8 mouse cellular contexts compared by ENCODE assay signal in the genomic region with DNA sequence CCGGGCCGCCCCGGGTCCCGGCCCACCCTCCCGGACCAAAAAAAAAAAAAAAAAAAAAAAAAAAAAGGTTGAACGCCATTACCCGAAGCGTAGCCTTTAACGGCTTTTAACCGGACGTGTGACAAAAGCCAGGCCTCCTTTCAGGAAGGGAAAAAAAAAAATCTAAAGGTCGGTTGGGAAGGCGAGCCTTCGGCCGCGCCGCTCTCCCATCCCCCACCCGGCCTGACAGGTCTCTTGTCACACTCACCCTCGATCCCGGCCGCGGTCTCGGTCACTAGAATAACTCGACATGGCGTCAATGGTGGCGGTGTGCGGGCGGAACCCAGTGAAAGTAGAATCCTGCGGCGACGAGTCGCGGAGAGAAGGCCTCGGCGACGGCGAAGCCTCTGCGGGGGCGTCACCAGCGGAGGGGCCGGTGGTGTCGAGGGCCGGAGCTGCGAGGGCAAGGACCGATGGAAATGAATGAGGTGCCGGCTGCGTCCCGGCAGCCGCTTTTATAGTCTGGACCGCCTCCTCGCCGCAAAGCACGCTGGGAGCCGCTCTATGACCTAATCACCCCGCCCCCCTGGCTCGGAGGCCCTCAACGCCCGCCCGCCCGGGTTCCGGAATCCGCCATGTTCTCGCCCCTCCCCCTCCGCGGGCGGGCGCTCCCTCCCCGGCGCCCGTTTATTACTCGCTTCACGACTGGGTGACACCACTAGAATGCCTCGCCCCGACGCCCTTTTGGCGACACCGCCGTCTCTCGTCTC. TPM values are rescaled to one million over a fixed set of nuclear protein-coding genes. Genes with fewer than 3 reads are reported as not detected.
DNase-seq lines count a peak whose midpoint lies in the region; ATAC-seq lines count a peak whose summit lies in the region.

No protein-coding gene starts in this region.

- peaks cover 19% of the 10 kb centered on the region for H3K36me3 ChIP-seq in hindbrain, embryonic 16.5 days (ENCODE audit: control insufficient read depth, insufficient read depth, low read length)

- H3K4me3 ChIP-seq in hindbrain, embryonic 16.5 days (ENCODE audit: low read length) = peak overlapping the region; percentile 79

- no peaks in the 10 kb centered on the region for H3K27me3 ChIP-seq in hindbrain, embryonic 16.5 days (replicated peaks; ENCODE audit: control insufficient read depth, insufficient read depth, low read length)

- peak overlapping the region; percentile 37 for H3K4me2 ChIP-seq in hindbrain, embryonic 16.5 days (ENCODE audit: low read length)

- H3K27ac ChIP-seq in hindbrain, embryonic 16.5 days (ENCODE audit: low read depth, low read length) = peak overlapping the region; percentile 100

- under 1% methylated on average over 58 of the region's 79 CpGs for WGBS in hindbrain, embryonic 16.5 days

- peak overlapping the region; percentile 82 for H3K9ac ChIP-seq in hindbrain, embryonic 16.5 days (ENCODE audit: low read depth, low read length)

- ATAC-seq in activated CD4-positive, CD25-positive, alpha-beta regulatory T cell, adult 4 months = peak; percentile 38
- peak; percentile 81 for ATAC-seq in hindbrain, embryonic 16.5 days

- DNase-seq in cerebellum, postnatal 4 days (ENCODE audit: low spot score in 2 of 2) = peak; percentile 98 to 100
- peak; percentile 98 for DNase-seq in gastrocnemius, adult 18-20 months (ENCODE audit: low spot score)
- DNase-seq in left cerebral cortex, adult 18-20 months (ENCODE audit: low spot score in 2 of 2) = peak; percentile 98
- peak; percentile 98 to 100 for DNase-seq in lung, postnatal 4 days
- peak; percentile 97 for DNase-seq in right cerebral cortex, adult 18-20 months
- peak; percentile 98 for DNase-seq in urinary bladder, postnatal 10 days (ENCODE audit: low spot score)

- peaks cover 25% of the 10 kb centered on the region for H3K4me1 ChIP-seq in hindbrain, embryonic 16.5 days (ENCODE audit: control insufficient read depth, insufficient read depth, low read depth, low read length)

- H3K9me3 ChIP-seq in hindbrain, embryonic 16.5 days (ENCODE audit: control insufficient read depth, low read length) = no peaks in the 10 kb centered on the region

RNA-seq across cellular contexts. Expression of a gene that starts 0.8 kb away (rescaled TPM):
- polyA plus RNA-seq in activated CD4-positive, CD25-positive, alpha-beta regulatory T cell, adult 4 months (2017; shearing (Covaris generic)) = 100 to 1,000 TPM; 413 to 476 TPM
- total RNA-seq in gastrocnemius, adult 18-20 months (2021) = 100 to 1,000 TPM; 250 to 296 TPM
- 315 and 329 TPM in 2 replicates for polyA plus RNA-seq in hindbrain, embryonic 16.5 days (2015; fragmentation: Nextera tagmentation; extraction: Ambion mirVana)
- total RNA-seq in left cerebral cortex, adult 18-20 months (2021) = 100 to 1,000 TPM; 670 TPM

RNA-seq across cellular contexts. Expression of a gene that starts 0.9 kb away (rescaled TPM):
- polyA plus RNA-seq in activated CD4-positive, CD25-positive, alpha-beta regulatory T cell, adult 4 months (2017; shearing (Covaris generic)) = 10 to 100 TPM; 26.9 to 33.3 TPM
- total RNA-seq in gastrocnemius, adult 18-20 months (2021) = 1 to 10 TPM; 2.7 to 4.7 TPM
- 12.2 and 15.3 TPM in 2 replicates for polyA plus RNA-seq in hindbrain, embryonic 16.5 days (2015; fragmentation: Nextera tagmentation; extraction: Ambion mirVana)
- total RNA-seq in left cerebral cortex, adult 18-20 months (2021) = 10 to 100 TPM in 1 of 2 experiments, 1 to 10 TPM in 1; 8.3 to 10.8 TPM

RNA-seq across cellular contexts. Expression of a gene that starts 8.9 kb away (rescaled TPM):
- 10 to 100 TPM; 10.2 to 14.9 TPM for polyA plus RNA-seq in activated CD4-positive, CD25-positive, alpha-beta regulatory T cell, adult 4 months (2017; shearing (Covaris generic))
- total RNA-seq in gastrocnemius, adult 18-20 months (2021) = 1 to 10 TPM; 2.4 TPM
- polyA plus RNA-seq in hindbrain, embryonic 16.5 days (2015; fragmentation: Nextera tagmentation; extraction: Ambion mirVana) = 9.1 and 9.9 TPM in 2 replicates
- 1 to 10 TPM; 3.0 TPM for total RNA-seq in left cerebral cortex, adult 18-20 months (2021)

RNA-seq across cellular contexts. Expression of a gene that starts 37.2 kb away (rescaled TPM):
- polyA plus RNA-seq in activated CD4-positive, CD25-positive, alpha-beta regulatory T cell, adult 4 months (2017; shearing (Covaris generic)) = 10 to 100 TPM; 11.9 to 12.1 TPM
- total RNA-seq in gastrocnemius, adult 18-20 months (2021) = under 1 TPM in 1 of 2 experiments, not detected in 1; 0.34 TPM
- polyA plus RNA-seq in hindbrain, embryonic 16.5 days (2015; fragmentation: Nextera tagmentation; extraction: Ambion mirVana) = 0.42 and 0.56 TPM in 2 replicates
- total RNA-seq in left cerebral cortex, adult 18-20 months (2021) = under 1 TPM in 1 of 2 experiments, not detected in 1; 0.49 TPM

RNA-seq across cellular contexts. Expression of a gene that starts 37.8 kb away (rescaled TPM):
- 100 to 1,000 TPM; 102 TPM for polyA plus RNA-seq in activated CD4-positive, CD25-positive, alpha-beta regulatory T cell, adult 4 months (2017; shearing (Covaris generic))
- 10 to 100 TPM; 27.3 to 35.3 TPM for total RNA-seq in gastrocnemius, adult 18-20 months (2021)
- 16.4 and 21.0 TPM in 2 replicates for polyA plus RNA-seq in hindbrain, embryonic 16.5 days (2015; fragmentation: Nextera tagmentation; extraction: Ambion mirVana)
- 10 to 100 TPM; 19.3 to 20.1 TPM for total RNA-seq in left cerebral cortex, adult 18-20 months (2021)

Comparison
In these comparisons a context has a peak if more than half of its experiments do, and no peak if none do; other contexts are left out.
1. Peak in every context shown above with its lines: DNase-seq, ATAC-seq, H3K4me3 ChIP-seq and H3K27ac ChIP-seq.